Mouse (Mus musculus): ENCODE measurements around the gene Endou.
"Not testable (repeated sequence)": the region's sequence is repeated elsewhere in the genome, so short reads cannot be mapped to it uniquely, and the experiment has no call there.

Endou gene

DNA sequence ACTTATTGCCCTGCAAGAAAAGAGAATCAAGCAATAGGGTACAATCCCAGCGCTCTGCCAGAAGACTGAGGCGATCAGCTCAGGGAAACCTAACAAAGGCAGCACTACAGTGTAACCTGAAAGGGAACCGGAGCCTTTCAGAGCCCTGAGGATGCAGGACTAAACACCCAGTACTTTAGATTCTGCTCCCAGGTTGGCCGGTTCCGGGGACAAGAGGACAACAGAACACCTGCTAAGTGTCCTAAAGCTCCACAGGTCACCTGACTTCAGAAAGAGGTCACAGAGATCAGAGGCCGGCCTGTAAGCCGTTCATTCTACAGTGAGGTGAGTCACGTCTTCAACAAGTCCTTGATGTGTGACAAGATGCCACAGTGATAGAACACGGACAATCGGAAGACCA is 34.5 kb downstream of the Endou start:
- no peak for DNase-seq (ENCODE audit: extremely low read depth, low read depth, low spot score)

GRCm38 (mm10) chr15:97693411-97693810 is 37.7 kb downstream of the Endou start:
- no peak for DNase-seq (ENCODE audit: extremely low read depth, low read depth, low spot score)

DNA sequence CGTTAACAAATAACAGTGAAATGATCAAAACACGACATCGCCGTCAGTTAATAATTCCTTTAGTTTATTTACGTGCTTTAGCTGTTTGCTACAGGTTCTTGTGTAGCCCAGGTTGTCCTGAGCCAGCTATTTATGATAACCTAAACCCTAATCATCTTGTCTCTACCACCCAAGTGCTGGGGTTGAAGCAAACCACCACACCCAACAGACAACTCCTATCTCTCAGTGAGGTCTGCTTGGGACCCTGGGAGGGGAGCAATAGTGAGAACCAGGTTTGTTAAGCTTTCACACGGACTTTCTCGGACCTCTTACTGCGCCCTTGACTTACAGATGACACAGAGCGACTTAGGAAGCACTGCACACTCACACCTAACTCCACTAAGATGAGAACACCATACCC is 47.0 kb downstream of the Endou start:
- no peak for DNase-seq (ENCODE audit: extremely low read depth, low read depth, low spot score)

DNA sequence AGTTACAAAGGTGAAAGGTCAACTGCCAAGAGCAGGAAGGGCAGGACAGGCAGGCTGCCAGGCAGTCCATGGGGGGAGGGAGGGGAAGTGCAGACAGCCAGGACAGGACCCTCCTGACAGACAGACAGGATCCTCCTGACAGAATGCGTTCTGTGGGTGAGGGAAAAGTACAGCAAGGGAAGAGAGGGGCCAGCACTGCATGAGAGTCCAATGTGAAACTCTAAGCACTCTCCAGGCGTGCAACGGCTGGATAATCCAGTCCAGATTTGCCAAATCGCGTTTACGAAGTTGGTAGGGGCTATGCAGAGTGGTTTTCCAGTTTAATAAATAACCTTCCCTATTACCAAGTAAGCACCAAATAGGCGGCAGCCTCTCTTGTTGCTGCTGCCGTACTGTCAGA is 49.1 kb downstream of the Endou start:
- no peak for DNase-seq (ENCODE audit: extremely low read depth, low read depth, low spot score)

- no peak for DNase-seq (ENCODE audit: extremely low read depth, low read depth, low spot score)
Observed at GRCm38 (mm10) chr15:97679991-97680681, 51.0 kb downstream of the Endou start.

- DNase-seq (ENCODE audit: extremely low read depth, low read depth, low spot score), result no peak
Observed at GRCm38 (mm10) chr15:97677341-97677740, 53.8 kb downstream of the Endou start.

- DNase-seq (ENCODE audit: extremely low read depth, low read depth, low spot score), result no peak
Observed at GRCm38 (mm10) chr15:97675927-97676326, 55.2 kb downstream of the Endou start.

DNA sequence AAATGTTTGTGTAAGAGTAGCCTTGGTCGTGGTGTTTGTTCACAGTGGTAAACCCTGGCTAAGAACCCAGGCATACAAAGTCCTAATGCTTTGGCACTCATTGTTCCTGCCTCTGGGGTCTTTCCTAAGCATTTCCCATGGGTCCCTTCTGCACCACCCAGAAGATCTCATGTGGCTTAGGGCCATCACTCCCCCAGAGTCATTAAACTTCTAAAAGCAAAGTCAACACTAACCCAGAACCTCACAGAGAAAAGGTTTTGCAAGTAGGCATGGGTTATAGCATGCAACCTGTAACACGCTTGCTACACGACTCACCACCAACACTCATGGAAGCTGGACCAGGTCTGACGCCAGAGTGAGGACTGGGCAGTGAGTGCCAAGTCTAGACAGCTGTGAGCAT is 56.7 kb downstream of the Endou start:
- peak; percentile 97 for DNase-seq (ENCODE audit: extremely low read depth, low read depth, low spot score)

DNA sequence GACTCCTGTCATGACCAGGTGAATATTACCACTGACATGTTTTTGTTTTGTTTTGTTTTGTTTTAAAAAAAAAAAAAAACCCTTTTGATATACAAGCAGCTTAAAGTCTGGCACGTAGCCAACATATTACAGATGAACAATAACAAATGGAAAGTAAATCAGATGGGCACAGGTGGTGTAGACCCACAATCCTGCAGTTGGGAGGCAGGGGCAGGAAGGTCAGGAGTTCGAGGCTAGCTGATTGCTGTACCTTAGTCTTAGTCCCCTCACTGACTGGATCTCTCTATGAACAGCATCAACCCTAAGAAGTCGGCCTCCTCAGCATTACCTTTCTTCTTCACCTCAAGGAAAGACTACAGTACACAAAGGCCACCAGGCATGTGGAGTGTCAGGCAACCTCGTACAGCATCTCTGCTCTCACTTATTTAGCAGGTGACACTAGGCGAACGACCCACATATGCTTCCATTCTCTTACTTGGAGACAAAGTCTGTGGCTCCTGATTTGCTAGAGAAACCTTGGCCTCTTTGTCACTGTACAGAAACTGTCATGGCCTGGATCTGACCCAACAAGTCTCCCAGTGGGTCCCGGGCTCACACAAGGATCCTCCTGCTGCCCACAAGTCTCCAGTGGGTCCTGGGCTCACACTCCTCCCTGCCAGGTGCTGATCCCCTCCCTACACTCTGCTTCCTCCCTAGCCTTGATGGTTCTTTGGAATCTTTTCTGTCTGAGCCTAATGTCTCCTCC is 57.7 kb downstream of the Endou start:
- DNase-seq (ENCODE audit: extremely low read depth, low read depth, low spot score), result no peak

GRCm38 (mm10) chr15:97672211-97672765 is 58.9 kb downstream of the Endou start:
- DNase-seq (ENCODE audit: extremely low read depth, low read depth, low spot score), result peak; percentile 96

GRCm38 (mm10) chr15:97670554-97670953 is 60.6 kb downstream of the Endou start:
- DNase-seq (ENCODE audit: extremely low read depth, low read depth, low spot score), result no peak

- not testable (repeated sequence) for DNase-seq (ENCODE audit: extremely low read depth, low read depth, low spot score)
Observed at GRCm38 (mm10) chr15:97668158-97668877, 62.8 kb downstream of the Endou start.

DNA sequence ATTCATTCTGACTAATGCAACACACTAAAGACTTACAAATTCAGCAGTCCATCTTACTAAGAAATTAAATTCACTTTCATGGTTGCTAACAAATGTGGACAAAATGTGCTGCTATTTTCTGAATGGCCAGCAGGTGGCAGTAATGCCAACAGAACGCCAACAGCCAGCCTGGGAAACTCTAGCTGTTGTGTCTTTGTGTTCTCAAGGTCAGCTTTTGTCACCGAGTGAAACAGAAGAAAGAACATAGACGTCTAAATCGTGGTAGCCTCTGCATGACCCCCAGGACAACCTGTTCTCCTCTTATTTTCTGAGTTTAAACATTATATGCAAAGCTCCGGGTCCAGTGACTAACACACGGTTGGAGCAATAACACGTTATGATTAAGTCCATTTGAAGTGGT is 63.7 kb downstream of the Endou start:
- no peak for DNase-seq (ENCODE audit: extremely low read depth, low read depth, low spot score)

- DNase-seq (ENCODE audit: extremely low read depth, low read depth, low spot score), result no peak
Observed at GRCm38 (mm10) chr15:97666457-97666770, 64.7 kb downstream of the Endou start.

DNA sequence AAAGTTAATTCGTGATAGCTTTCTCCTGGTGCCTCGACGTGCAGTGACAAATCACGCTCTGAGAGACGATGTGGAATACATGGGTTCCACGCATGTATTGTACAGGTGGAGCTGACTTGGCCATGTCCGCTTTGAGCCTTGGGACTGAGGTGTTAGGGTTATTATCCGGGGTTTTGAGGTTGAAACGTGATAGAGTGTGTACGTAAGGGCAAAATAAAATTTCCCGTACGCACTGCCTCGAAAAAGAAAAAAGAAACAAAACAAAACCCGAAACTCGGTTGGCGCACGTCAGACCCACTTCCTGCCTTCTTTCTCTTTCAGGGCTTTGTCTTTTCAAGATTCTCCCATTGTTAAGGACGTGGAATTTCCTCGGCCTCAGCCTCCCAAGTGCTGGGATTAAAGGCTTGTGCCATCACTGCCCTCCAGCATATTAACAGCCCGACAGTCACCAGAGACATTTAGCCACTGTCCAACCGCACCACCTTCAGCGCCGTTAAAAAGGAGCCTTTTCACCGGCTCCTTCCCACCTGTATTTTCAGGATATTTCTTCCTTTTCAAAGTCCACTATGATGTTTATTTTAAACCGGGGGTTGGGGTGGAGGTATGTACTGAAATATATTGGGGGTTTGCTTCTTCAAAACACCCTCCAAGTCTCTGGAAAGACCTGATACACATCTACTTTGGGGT is 65.2 kb downstream of the Endou start:
- no peak for DNase-seq (ENCODE audit: extremely low read depth, low read depth, low spot score)

DNA sequence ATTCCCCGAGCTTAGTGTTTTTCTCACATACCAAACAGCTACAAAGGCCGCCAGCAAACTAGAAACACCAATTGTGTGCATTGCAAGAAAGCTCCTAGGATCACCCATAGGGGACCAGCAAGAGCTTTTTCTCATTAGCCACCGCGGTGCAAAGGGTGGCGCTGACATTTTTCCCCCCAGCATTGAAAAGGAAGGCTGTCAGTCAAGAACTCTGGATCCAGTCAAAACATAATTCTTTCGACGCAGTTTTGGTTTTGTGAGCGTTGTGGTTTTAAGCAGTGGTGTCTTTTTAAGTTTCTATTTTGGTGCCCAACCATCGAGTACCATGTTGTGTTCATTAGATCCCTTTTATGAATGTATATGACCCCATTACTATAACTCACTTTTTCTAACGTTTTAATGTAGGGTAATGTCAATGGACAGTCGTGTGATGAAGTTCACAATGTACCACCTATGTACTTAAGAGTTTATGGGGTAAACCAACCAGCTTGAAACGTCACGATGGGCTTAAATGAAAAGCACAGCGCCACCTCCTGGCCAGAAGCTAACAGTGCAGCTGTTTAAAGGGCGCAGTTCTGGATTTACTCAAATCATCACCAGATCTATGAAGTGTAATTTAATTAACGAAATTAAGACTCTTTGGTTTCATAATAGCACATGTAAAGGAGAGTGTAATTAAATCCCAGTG is 66.0 kb downstream of the Endou start:
- no peak for DNase-seq (ENCODE audit: extremely low read depth, low read depth, low spot score)

DNA sequence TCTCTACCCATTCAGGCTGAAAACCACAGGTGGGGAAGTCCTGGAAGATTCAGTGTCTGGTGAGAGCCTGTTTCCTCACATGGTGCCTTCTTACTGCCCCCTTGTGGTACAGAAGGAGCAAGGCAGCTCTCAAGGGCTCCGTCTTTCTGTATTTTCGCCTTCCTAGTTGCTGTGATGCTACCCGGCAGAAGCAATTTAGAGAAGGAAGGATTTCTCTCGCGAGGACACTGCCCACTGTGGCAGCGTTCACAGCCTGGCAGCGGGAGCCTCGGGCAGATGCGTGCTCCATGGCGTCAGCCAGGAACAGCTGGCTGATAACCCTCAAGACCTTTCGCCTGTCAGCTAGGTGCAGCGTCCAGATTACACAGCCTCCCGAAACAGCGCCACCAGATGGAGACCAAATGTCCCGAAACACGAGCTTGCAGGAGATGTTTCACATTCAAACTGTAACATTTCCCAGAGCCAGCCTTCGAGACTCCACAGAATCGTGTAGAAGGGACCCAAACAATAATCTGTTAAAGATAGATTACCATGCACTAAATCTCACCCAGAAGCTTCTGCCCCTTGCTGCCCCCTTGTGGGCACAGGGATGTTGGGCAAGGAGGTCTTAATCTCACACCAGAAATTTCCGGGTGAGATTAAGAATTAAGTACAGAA is 67.3 kb downstream of the Endou start:
- no peak for DNase-seq (ENCODE audit: extremely low read depth, low read depth, low spot score)

All from fat pad, adult 2 months (tissue).